Mouse (Mus musculus) embryonic facial prominence, embryonic 10.5 days (tissue): ENCODE results near the gene 4930467E23Rik. TPM values are rescaled to one million over a fixed set of nuclear protein-coding genes. Genes with fewer than 3 reads are reported as not detected.
A peak's percentile ranks its signal among the peaks of the same experiment; 100 is the strongest.
"Not testable (repeated sequence)": the region's sequence is repeated elsewhere in the genome, so short reads cannot be mapped to it uniquely, and the experiment has no call there.

Experiments used
- DNase-seq: peaks from one replicate; pipeline ENCODE4 v3.0.0-alpha.2; 2017; ENCODE audit warnings: low spot score
- H3K27ac ChIP-seq: fragments of 300-500 bp; sonication (generic); replicated peaks from 2 replicates; pipeline ENCODE4 v1.5.1; 2016; ENCODE audit warnings: mild to moderate bottlenecking
- H3K27me3 ChIP-seq: fragments of 300-500 bp; sonication (generic); replicated peaks from 2 replicates; pipeline ENCODE4 v1.6.1; 2016; ENCODE audit warnings: low read depth, mild to moderate bottlenecking; ENCODE audit not compliant: poor library complexity, severe bottlenecking
- H3K36me3 ChIP-seq: fragments of 300-500 bp; sonication (generic); replicated peaks from 2 replicates; pipeline ENCODE4 v1.6.1; 2016; ENCODE audit warnings: mild to moderate bottlenecking, moderate library complexity
- H3K4me1 ChIP-seq: fragments of 300-500 bp; sonication (generic); 2 replicates; pipeline ENCODE4 v1.6.1; 2016
- H3K4me3 ChIP-seq: fragments of 300-500 bp; sonication (generic); 2 replicates; pipeline ENCODE4 v1.5.1; 2016; ENCODE audit warnings: mild to moderate bottlenecking, moderate library complexity
- H3K9me3 ChIP-seq: fragments of 300-500 bp; sonication (generic); 2 replicates; pipeline ENCODE4 v1.6.1; 2016; ENCODE audit warnings: mild to moderate bottlenecking
- WGBS: fragments of 180-500 bp; shearing (Covaris S2); methylation state at CpG from one replicate; pipeline ENCODE4 v1.1.7; 2016; 5-methylcytosine and 5-hydroxymethylcytosine counted together
- polyA plus RNA-seq: library from polyadenylated mRNA; unstranded; fragments of >200 nt; fragmentation: Nextera tagmentation; extraction: Ambion mirVana; gene quantifications from 2 replicates; pipeline ENCODE4 v1.2.1, GENCODE M21; 2016

Gene 4930467E23Rik
- polyA plus RNA-seq, 1 experiment from 2014 or later, result not detected

DNA sequence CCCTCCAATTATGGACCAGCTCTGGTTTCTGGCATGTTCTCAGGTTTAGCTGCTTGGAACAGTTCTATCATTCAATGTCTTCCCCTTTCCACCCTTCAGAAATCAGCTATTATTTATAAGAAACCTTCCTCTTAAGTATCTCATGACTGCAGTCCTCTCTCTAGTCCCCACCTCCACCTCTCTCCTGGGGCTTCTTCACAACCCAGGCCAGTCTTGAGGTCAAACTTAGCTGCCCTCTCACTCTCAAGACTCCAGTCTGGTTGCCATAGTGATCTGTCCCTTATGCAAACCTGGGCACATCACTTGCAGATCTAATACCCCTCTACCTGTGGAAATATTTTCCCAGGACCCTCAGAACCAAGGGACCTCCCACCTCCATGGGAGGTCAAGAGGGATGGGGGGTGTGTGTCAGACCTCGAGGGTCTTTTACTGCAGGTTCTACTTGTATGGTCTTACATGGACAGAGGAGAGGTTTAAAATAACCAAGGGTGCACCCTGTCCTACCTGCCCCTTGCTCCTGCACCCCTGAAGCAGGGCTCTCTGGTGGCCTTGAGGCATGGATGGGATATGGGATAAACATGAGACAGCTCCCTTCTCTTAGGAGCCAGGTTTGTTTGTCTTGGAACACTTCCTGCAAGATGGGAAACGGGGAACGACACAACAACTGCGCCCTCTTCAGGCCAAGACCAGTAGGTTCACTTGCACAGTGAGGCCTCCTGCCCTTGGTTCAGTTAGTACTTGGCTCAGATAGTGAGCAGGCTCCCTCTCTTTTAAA is 24.7 kb upstream of the 4930467E23Rik start:
- not testable (repeated sequence) for H3K9me3 ChIP-seq, H3K4me1 ChIP-seq, H3K4me3 ChIP-seq, H3K27me3 ChIP-seq, H3K27ac ChIP-seq, DNase-seq, H3K36me3 ChIP-seq
- 48% methylated on average over 4 of the region's 4 CpGs for WGBS

DNA sequence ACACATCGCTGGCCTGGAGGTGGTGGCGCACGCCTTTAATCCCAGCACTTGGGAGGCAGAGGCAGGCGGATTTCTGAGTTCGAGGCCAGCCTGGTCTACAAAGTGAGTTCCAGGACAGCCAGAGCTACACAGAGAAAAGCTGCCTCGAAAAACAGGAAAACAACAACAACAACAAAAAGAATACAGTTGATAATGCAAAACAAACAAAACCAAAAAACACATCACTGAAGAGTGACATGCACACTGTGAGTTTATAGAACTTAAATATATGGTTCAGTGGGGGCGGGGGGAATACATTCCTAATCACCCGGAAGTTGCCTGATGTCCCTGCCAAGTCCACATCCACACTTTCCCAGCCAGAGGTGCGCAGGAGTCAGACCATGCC is 24.2 kb upstream of the 4930467E23Rik start:
- H3K4me3 ChIP-seq, H3K9me3 ChIP-seq, DNase-seq, H3K27ac ChIP-seq, H3K36me3 ChIP-seq, H3K4me1 ChIP-seq, H3K27me3 ChIP-seq: not testable (repeated sequence)
- 77% methylated on average over 9 of the region's 9 CpGs for WGBS

GRCm38 (mm10) chr8:19706101-19706725 is 23.2 kb upstream of the 4930467E23Rik start:
- WGBS, result 87% methylated on average over 4 of the region's 4 CpGs
- not testable (repeated sequence) for DNase-seq

DNA sequence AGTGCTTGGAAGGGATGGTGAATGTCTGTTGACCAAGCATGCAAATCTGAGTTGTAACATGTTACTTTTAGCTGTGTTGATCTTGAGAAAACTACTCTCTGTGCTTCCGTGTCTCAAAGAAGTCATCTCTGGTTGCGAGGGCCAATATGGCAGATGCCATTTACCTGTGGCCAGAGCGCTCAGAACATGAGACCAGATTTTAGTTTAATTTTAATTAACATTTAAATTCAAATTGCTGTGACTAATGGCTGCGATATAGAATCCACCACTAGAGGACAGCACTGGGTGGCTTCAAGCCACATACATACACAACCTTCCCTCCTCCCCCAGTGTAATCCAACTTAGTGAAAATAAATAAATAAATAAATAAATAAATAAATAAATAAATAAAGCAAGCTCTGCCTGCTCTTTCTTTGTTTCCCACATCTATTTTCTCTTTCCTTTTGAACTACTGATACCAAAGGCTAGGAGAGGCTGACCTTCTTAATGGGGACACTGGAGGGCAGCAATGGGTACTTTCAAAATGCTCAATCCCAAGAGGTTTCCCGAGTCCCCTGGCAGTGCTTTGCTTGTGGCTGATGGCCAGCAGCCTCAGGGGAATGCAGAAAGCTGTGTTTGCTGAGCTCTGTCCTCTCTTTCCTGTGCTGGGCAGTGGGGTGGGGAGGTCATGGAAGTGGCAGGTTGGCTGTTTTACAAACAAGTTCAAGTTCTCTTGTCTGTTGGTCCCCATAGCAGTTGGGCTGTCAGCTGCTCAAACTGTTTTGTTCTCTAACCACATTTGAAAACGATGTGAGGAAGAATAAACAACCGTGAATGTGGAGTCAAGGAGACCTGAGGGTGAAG is 22.2 kb upstream of the 4930467E23Rik start:
- H3K4me1 ChIP-seq, H3K9me3 ChIP-seq, H3K36me3 ChIP-seq, H3K4me3 ChIP-seq, H3K27ac ChIP-seq, H3K27me3 ChIP-seq: not testable (repeated sequence)
- peak; percentile 31 for DNase-seq
- 73% methylated on average over 7 of the region's 7 CpGs for WGBS

More at GRCm38 (mm10) chr8:19706101-19706725, 23.2 kb upstream of the 4930467E23Rik start:
- H3K4me1 ChIP-seq, H3K36me3 ChIP-seq, H3K27ac ChIP-seq, H3K27me3 ChIP-seq, H3K4me3 ChIP-seq, H3K9me3 ChIP-seq: not testable (repeated sequence)

- H3K36me3 ChIP-seq, H3K27ac ChIP-seq, H3K4me1 ChIP-seq, H3K27me3 ChIP-seq, DNase-seq, H3K4me3 ChIP-seq: not testable (repeated sequence)
- 81% methylated on average over 13 of the region's 15 CpGs for WGBS
- peaks cover 13% of the 10 kb centered on the region for H3K9me3 ChIP-seq
Measured at GRCm38 (mm10) chr8:19707761-19708443, 21.5 kb upstream of the 4930467E23Rik start.

DNA sequence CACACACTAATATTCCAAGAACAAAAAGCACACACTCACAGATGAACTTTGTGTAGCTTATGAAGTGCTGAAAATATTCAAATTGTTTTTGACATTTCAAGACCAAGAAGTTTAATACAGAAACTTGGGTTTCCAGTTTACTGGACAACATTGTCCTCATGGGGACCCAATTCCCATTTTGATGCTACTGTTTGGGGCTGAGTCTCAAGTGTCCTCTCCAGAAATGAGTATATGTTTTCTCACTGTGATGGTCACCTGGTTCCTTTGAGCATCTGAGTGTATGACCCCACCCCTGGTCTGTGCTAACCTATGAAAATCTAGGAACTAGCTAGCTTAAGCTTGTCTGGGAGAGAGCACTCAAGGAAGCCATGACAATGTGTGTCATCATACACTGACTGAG is 20.4 kb upstream of the 4930467E23Rik start:
- not testable (repeated sequence) for H3K27ac ChIP-seq, H3K27me3 ChIP-seq, DNase-seq, H3K4me3 ChIP-seq, H3K4me1 ChIP-seq, H3K36me3 ChIP-seq
- H3K9me3 ChIP-seq, result peaks cover 16% of the 10 kb centered on the region

DNA sequence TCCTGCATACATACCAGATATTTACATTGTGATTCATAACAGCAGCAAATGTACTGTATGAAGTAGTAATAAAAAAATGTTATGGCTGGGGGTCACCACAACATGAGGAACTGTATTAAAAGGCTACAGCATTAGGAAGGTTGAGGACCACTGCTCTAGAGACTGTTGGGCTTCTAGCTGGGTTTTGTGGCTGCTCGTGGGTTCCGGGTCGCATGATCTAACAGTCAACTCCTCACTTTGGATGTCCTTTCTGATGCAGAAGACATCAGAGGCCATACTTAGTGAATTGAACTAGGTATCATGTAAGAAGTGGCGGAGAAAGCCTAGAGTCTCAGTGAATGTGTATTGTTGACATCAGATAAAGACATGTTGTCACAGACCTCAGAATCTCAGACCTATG is 19.9 kb upstream of the 4930467E23Rik start:
- H3K9me3 ChIP-seq, result peaks cover 16% of the 10 kb centered on the region
- not testable (repeated sequence) for H3K4me3 ChIP-seq, H3K27ac ChIP-seq, H3K4me1 ChIP-seq, H3K27me3 ChIP-seq, DNase-seq, H3K36me3 ChIP-seq
- WGBS, result 89% methylated on average over 4 of the region's 4 CpGs

DNA sequence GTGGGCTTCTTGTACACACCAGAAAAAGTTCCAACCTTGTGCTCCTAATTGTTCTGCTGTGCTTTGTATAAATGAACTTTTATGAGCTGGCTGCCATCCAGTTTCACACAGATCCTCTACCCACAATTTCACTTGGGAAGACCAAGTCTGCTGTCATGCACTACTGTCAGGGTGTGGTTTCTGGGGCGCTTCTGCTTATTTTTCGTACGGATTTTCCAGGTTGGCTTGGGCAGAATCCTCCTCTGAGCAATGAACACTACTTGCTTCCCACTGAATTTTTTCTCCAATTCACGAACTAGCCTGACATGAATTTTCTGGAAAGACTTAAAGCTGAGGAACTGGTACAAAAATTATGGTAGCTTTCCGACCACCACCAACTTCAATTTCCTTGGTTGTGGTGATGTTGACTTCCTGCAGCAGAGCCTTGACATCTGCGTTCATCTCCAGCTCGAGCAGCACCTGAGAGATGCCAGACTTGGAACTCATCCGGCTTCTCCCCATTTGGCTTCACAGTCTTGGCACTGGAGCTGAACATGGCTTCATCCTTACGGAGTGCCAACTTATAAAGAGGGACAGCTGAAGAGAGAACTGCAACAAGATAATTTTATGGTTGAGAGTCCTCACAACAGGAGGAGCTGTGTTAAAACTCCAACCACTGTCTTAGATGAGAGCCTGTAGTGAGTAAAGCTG is 18.1 kb upstream of the 4930467E23Rik start:
- not testable (repeated sequence) for H3K27me3 ChIP-seq, H3K36me3 ChIP-seq, H3K27ac ChIP-seq, DNase-seq, H3K4me1 ChIP-seq, H3K4me3 ChIP-seq
- 89% methylated on average over 9 of the region's 9 CpGs for WGBS
- H3K9me3 ChIP-seq, result peaks cover 16% of the 10 kb centered on the region

GRCm38 (mm10) chr8:19712227-19712750 is 17.1 kb upstream of the 4930467E23Rik start:
- peaks cover 14% of the 10 kb centered on the region for H3K9me3 ChIP-seq
- H3K4me1 ChIP-seq, H3K4me3 ChIP-seq, DNase-seq, H3K36me3 ChIP-seq, H3K27ac ChIP-seq, H3K27me3 ChIP-seq: not testable (repeated sequence)
- 88% methylated on average over 2 of the region's 2 CpGs for WGBS

GRCm38 (mm10) chr8:19712816-19713215 is 16.6 kb upstream of the 4930467E23Rik start:
- not testable (repeated sequence) for DNase-seq, H3K4me1 ChIP-seq, H3K27me3 ChIP-seq, H3K27ac ChIP-seq, H3K36me3 ChIP-seq, H3K4me3 ChIP-seq
- WGBS, result 86% methylated on average over 4 of the region's 4 CpGs
- peaks cover 11% of the 10 kb centered on the region for H3K9me3 ChIP-seq

DNA sequence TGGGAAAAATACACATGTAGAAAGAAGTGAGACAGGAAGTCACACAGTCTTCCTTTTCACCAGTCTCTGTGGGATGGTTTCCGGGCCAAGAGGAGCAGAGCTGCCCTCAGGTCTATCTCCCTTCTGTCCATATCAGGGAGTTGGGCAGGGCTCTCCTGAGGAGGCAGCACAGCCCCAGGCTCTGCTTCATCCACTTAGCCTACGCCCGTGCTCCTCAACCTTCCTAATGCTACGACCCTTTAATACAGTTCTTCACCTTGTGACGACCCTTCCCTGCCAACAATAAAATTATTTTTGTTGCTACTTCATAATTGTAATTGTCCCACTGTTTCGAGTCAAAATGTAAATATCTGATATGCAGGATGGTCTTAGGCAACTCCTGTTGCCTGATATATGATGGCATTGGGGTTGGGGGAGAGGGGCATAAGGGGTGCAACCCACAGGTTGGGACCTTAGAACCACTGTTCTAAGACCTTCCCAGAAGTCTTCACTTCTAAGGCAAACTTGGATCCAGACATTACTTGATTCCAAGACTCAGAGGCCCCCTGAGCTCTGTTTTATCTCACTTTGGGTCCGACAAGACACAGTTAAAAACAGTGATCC is 16.0 kb upstream of the 4930467E23Rik start:
- H3K36me3 ChIP-seq, H3K27me3 ChIP-seq, DNase-seq, H3K4me3 ChIP-seq, H3K27ac ChIP-seq, H3K4me1 ChIP-seq: not testable (repeated sequence)
- WGBS, result 83% methylated on average over 7 of the region's 7 CpGs
- peaks cover 11% of the 10 kb centered on the region for H3K9me3 ChIP-seq
